Mouse (Mus musculus) ZHBTc4 (cell line): ENCODE data around the gene Rassf8.

Source experiments
- DNase-seq: peaks from one replicate; pipeline ENCODE4 v3.0.0-alpha.2; 2011; ENCODE audit warnings: low read depth, low spot score

Gene Rassf8

GRCm38 (mm10) chr6:145861462-145862227 is 115.1 kb downstream of the Rassf8 start:
- no peak for DNase-seq

GRCm38 (mm10) chr6:145862321-145862720 is 115.8 kb downstream of the Rassf8 start:
- no peak for DNase-seq

- no peak for DNase-seq
These were observed 116.2 kb downstream of the Rassf8 start for GRCm38 (mm10) chr6:145862739-145863064.

- DNase-seq, result peak; percentile 92
These were observed 116.8 kb downstream of the Rassf8 start for GRCm38 (mm10) chr6:145863065-145863971.

GRCm38 (mm10) chr6:145864171-145864570 is 117.6 kb downstream of the Rassf8 start:
- DNase-seq, result no peak

- DNase-seq, result peak; percentile 87
These were observed 118.8 kb downstream of the Rassf8 start, which contains the start of gene Bhlhe41 for GRCm38 (mm10) chr6:145865289-145865885. TSS of gene Bhlhe41 (minus strand) at chr6:145865558.

GRCm38 (mm10) chr6:145865886-145866851 is 119.6 kb downstream of the Rassf8 start:
- DNase-seq, result peak; percentile 88

GRCm38 (mm10) chr6:145867111-145867510 is 120.6 kb downstream of the Rassf8 start:
- no peak for DNase-seq
